In the genomic region with DNA sequence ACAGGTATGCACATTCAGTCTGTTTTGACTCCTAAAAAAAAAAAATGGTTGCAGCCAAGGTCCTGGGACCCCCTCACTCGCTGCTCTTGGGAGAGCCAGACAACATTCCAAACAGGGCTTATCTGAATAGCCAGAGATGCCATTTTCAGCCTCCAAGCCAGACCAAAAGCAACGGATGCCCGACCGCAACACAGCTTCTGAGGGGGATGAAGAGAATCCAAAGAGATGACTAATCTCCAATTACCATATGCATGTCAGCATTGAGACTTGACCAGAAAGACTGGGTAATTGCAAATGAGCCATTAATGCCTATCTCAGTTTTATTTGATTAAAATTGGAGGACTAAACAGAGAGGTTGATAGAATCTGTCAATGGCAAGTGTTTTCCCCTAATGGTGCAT, we compare ENCODE assay signal across 19 mouse cellular contexts.
DNase-seq lines count a peak whose midpoint lies in the region; ATAC-seq and TF ChIP-seq lines count a peak whose summit lies in the region.
"Had no signal": no experiment of that assay in that cellular context is flagged by ENCODE, and none has a peak within 500 bp of the region (broad histone marks: within the 10 kb centered on the region; RNA-seq: fewer than 3 reads in every experiment).

No protein-coding gene starts in this region.

- ATAC-seq in hindbrain, embryonic 13.5 days (ENCODE audit: low FRiP score) = no peak
- ATAC-seq in hindbrain, embryonic 16.5 days = no peak
- no peak for ATAC-seq in intestine, postnatal 0 days
- ATAC-seq: activated CD4-positive, CD25-positive, alpha-beta regulatory T cell, adult 4 months; intestine, embryonic 15.5 days; liver, embryonic 12.5 days had no signal

- DNase-seq in 3134 (ENCODE audit: extremely low read depth, insufficient read length, low spot score) (peak; percentile 14), ES-CJ7 (ENCODE audit: low read depth, low spot score) (peak; percentile 39)
- DNase-seq in testis, postnatal 14 days (ENCODE audit: low spot score) = no peak
- DNase-seq: adrenal gland, postnatal 14 days; cerebellum, adult 8-10 months; heart, postnatal 4 days; kidney, postnatal 10 days; lung, embryonic 14.5 days had no signal

- H3K9ac ChIP-seq in hindbrain, embryonic 13.5 days = no peak overlapping the region
- H3K9ac ChIP-seq in hindbrain, embryonic 16.5 days (ENCODE audit: low read depth, low read length) = no peak overlapping the region
- H3K9ac ChIP-seq in intestine, postnatal 0 days (ENCODE audit: low read depth, low read length) = no peak overlapping the region
- H3K9ac ChIP-seq: embryonic facial prominence, embryonic 12.5 days; intestine, embryonic 15.5 days; liver, embryonic 12.5 days; lung, embryonic 14.5 days had no signal

- 33% methylated on average over 4 of the region's 4 CpGs for WGBS in hindbrain, embryonic 13.5 days
- WGBS in hindbrain, embryonic 16.5 days = 41% methylated on average over 4 of the region's 4 CpGs
- WGBS in intestine, postnatal 0 days = 69% methylated on average over 4 of the region's 4 CpGs

- H3K27ac ChIP-seq in hindbrain, embryonic 13.5 days = peak overlapping the region; percentile 13; the same call in 1 of the 2 replicates
- no peak overlapping the region for H3K27ac ChIP-seq in hindbrain, embryonic 16.5 days (ENCODE audit: low read depth, low read length)
- peak overlapping the region; percentile 41; the same call in 1 of the 2 replicates for H3K27ac ChIP-seq in embryonic fibroblast, embryonic 13.5 days (ENCODE audit: insufficient read depth, low read length)
- H3K27ac ChIP-seq in intestine, postnatal 0 days (ENCODE audit: low read depth, low read length) = no peak overlapping the region
- H3K27ac ChIP-seq: embryonic facial prominence, embryonic 12.5 days; intestine, embryonic 15.5 days; layer of hippocampus, adult 2 months; left cerebral cortex, adult 2 months; liver, embryonic 12.5 days; macrophage had no signal

- H3K4me2 ChIP-seq in hindbrain, embryonic 13.5 days = no peak overlapping the region
- H3K4me2 ChIP-seq in hindbrain, embryonic 16.5 days (ENCODE audit: low read length) = no peak overlapping the region
- H3K4me2 ChIP-seq in intestine, postnatal 0 days (replicated peaks; ENCODE audit: low read depth) = no peak overlapping the region
- H3K4me2 ChIP-seq: embryonic facial prominence, embryonic 12.5 days; intestine, embryonic 15.5 days; liver, embryonic 12.5 days; lung, embryonic 14.5 days had no signal

- no peak for TF ChIP-seq CTCF in embryonic fibroblast, embryonic 13.5 days (IDR thresholded peaks at IDR 0.05; ENCODE audit: borderline replicate concordance, insufficient read depth, low read length)
- no peak for TF ChIP-seq CTCF in intestine, postnatal 0 days (IDR thresholded peaks at IDR 0.05; ENCODE audit: low read depth)

- no peaks in the 10 kb centered on the region for H3K27me3 ChIP-seq in hindbrain, embryonic 13.5 days
- no peaks in the 10 kb centered on the region for H3K27me3 ChIP-seq in hindbrain, embryonic 16.5 days (replicated peaks; ENCODE audit: control insufficient read depth, insufficient read depth, low read length)
- H3K27me3 ChIP-seq in intestine, postnatal 0 days (replicated peaks; ENCODE audit: control insufficient read depth, insufficient read depth, low read length) = no peaks in the 10 kb centered on the region
- H3K27me3 ChIP-seq: embryonic facial prominence, embryonic 12.5 days; intestine, embryonic 15.5 days; liver, embryonic 12.5 days had no signal

- H3K4me3 ChIP-seq in hindbrain, embryonic 13.5 days = no peak overlapping the region
- H3K4me3 ChIP-seq in hindbrain, embryonic 16.5 days (ENCODE audit: low read length) = no peak overlapping the region
- no peak overlapping the region for H3K4me3 ChIP-seq in embryonic fibroblast, embryonic 13.5 days (ENCODE audit: insufficient read depth, low read length)
- no peak overlapping the region for H3K4me3 ChIP-seq in intestine, postnatal 0 days (ENCODE audit: low read depth, low read length)
- H3K4me3 ChIP-seq: embryonic facial prominence, embryonic 12.5 days; intestine, embryonic 15.5 days; layer of hippocampus, adult 2 months; left cerebral cortex, adult 2 months; liver, embryonic 12.5 days had no signal

- no peaks in the 10 kb centered on the region for H3K9me3 ChIP-seq in hindbrain, embryonic 13.5 days
- no peaks in the 10 kb centered on the region for H3K9me3 ChIP-seq in hindbrain, embryonic 16.5 days (ENCODE audit: control insufficient read depth, low read length)
- H3K9me3 ChIP-seq in intestine, postnatal 0 days (ENCODE audit: control insufficient read depth) = no peaks in the 10 kb centered on the region
- H3K9me3 ChIP-seq: embryonic facial prominence, embryonic 12.5 days; intestine, embryonic 15.5 days; liver, embryonic 12.5 days had no signal

- no peaks in the 10 kb centered on the region for H3K36me3 ChIP-seq in hindbrain, embryonic 13.5 days
- H3K36me3 ChIP-seq in hindbrain, embryonic 16.5 days (ENCODE audit: control insufficient read depth, insufficient read depth, low read length) = no peaks in the 10 kb centered on the region
- no peaks in the 10 kb centered on the region for H3K36me3 ChIP-seq in intestine, postnatal 0 days (ENCODE audit: control insufficient read depth, insufficient read depth)
- H3K36me3 ChIP-seq: embryonic facial prominence, embryonic 12.5 days; intestine, embryonic 15.5 days; liver, embryonic 12.5 days had no signal

- peaks cover 25% of the 10 kb centered on the region for H3K4me1 ChIP-seq in hindbrain, embryonic 13.5 days (replicated peaks)
- H3K4me1 ChIP-seq in hindbrain, embryonic 16.5 days (ENCODE audit: control insufficient read depth, insufficient read depth, low read depth, low read length) = no peaks in the 10 kb centered on the region
- H3K4me1 ChIP-seq in embryonic fibroblast, embryonic 13.5 days (ENCODE audit: control insufficient read depth, insufficient read depth, low read length) = peaks cover 6% of the 10 kb centered on the region
- no peaks in the 10 kb centered on the region for H3K4me1 ChIP-seq in intestine, postnatal 0 days (replicated peaks; ENCODE audit: control insufficient read depth, insufficient read depth, low read length)
- H3K4me1 ChIP-seq: liver, embryonic 12.5 days had no signal

- no peak for TF ChIP-seq POLR2A in embryonic fibroblast, embryonic 13.5 days (IDR thresholded peaks at IDR 0.05; ENCODE audit: low read depth, low read length)

Comparison
In these comparisons a context has a peak if more than half of its experiments do, and no peak if none do; other contexts are left out.
1. H3K27ac ChIP-seq: peak in hindbrain, embryonic 13.5 days (single experiment) and embryonic fibroblast, embryonic 13.5 days (single experiment); none in hindbrain, embryonic 16.5 days (single experiment) and intestine, postnatal 0 days (single experiment).